Mouse (Mus musculus): ENCODE data around the gene Scn8a. TPM values are rescaled to one million over a fixed set of nuclear protein-coding genes. Genes with fewer than 3 reads are reported as not detected.
A peak's percentile ranks its signal among the peaks of the same experiment; 100 is the strongest.

The Scn8a gene
- polyA plus RNA-seq, 1 experiment from 2014 or later = 12.7 TPM

GRCm38 (mm10) chr15:101041966-101042365 lies 172.3 kb downstream of the Scn8a start:
- Histone ChIP-seq H3K36me3 (ENCODE audit: control insufficient read depth, insufficient read depth, low read length) (no peaks in the 10 kb centered on the region), H3K9me3 (ENCODE audit: control insufficient read depth, low read length) (no peaks in the 10 kb centered on the region), H3K27ac (ENCODE audit: low read depth, low read length) (no peak overlapping the region), H3K4me1 (ENCODE audit: control insufficient read depth, insufficient read depth, low read length) (peaks cover 10% of the 10 kb centered on the region; the same call in 1 of the 2 replicates), H3K27me3 (ENCODE audit: control insufficient read depth, insufficient read depth, low read length) (peaks cover 40% of the 10 kb centered on the region), H3K4me3 (ENCODE audit: low read depth, low read length) (no peak overlapping the region), H3K4me2 (ENCODE audit: low read depth) (no peak overlapping the region), H3K9ac (ENCODE audit: low read length) (no peak overlapping the region)
- no peak for ATAC-seq (ENCODE audit: insufficient read depth, low FRiP score, low TSS enrichment)
- no peak for DNase-seq (ENCODE audit: low spot score)
- WGBS = 72% methylated on average over 6 of the region's 6 CpGs

GRCm38 (mm10) chr15:101042613-101043012 lies 173.0 kb downstream of the Scn8a start:
- H3K27ac ChIP-seq (ENCODE audit: low read depth, low read length) = no peak overlapping the region
- H3K9me3 ChIP-seq (ENCODE audit: control insufficient read depth, low read length) = no peaks in the 10 kb centered on the region
- no peaks in the 10 kb centered on the region for H3K36me3 ChIP-seq (ENCODE audit: control insufficient read depth, insufficient read depth, low read length)
- H3K4me1 ChIP-seq (ENCODE audit: control insufficient read depth, insufficient read depth, low read length) = peaks cover 15% of the 10 kb centered on the region; the same call in 1 of the 2 replicates
- H3K4me2 ChIP-seq (ENCODE audit: low read depth) = no peak overlapping the region
- WGBS = 28% methylated on average over 6 of the region's 6 CpGs
- DNase-seq (ENCODE audit: low spot score) (peak; percentile 73), ATAC-seq (ENCODE audit: insufficient read depth, low FRiP score, low TSS enrichment) (no peak)
- no peak overlapping the region for H3K4me3 ChIP-seq (ENCODE audit: low read depth, low read length)
- no peak overlapping the region for H3K9ac ChIP-seq (ENCODE audit: low read length)
- H3K27me3 ChIP-seq (ENCODE audit: control insufficient read depth, insufficient read depth, low read length) = peaks cover 44% of the 10 kb centered on the region

- no peak for DNase-seq (ENCODE audit: low spot score)
- WGBS = 59% methylated on average over 6 of the region's 6 CpGs
- H3K27me3 ChIP-seq (ENCODE audit: control insufficient read depth, insufficient read depth, low read length) = peaks cover 45% of the 10 kb centered on the region
- H3K9ac ChIP-seq (ENCODE audit: low read length) = no peak overlapping the region
- H3K4me3 ChIP-seq (ENCODE audit: low read depth, low read length) = no peak overlapping the region
- H3K4me2 ChIP-seq (ENCODE audit: low read depth) = no peak overlapping the region
- H3K9me3 ChIP-seq (ENCODE audit: control insufficient read depth, low read length) = no peaks in the 10 kb centered on the region
- H3K27ac ChIP-seq (ENCODE audit: low read depth, low read length) = no peak overlapping the region
- ATAC-seq (ENCODE audit: insufficient read depth, low FRiP score, low TSS enrichment) = no peak
- H3K4me1 ChIP-seq (ENCODE audit: control insufficient read depth, insufficient read depth, low read length) = peaks cover 15% of the 10 kb centered on the region; the same call in 1 of the 2 replicates
- H3K36me3 ChIP-seq (ENCODE audit: control insufficient read depth, insufficient read depth, low read length) = no peaks in the 10 kb centered on the region
Measured at GRCm38 (mm10) chr15:101044531-101044930, 174.9 kb downstream of the Scn8a start.

DNA sequence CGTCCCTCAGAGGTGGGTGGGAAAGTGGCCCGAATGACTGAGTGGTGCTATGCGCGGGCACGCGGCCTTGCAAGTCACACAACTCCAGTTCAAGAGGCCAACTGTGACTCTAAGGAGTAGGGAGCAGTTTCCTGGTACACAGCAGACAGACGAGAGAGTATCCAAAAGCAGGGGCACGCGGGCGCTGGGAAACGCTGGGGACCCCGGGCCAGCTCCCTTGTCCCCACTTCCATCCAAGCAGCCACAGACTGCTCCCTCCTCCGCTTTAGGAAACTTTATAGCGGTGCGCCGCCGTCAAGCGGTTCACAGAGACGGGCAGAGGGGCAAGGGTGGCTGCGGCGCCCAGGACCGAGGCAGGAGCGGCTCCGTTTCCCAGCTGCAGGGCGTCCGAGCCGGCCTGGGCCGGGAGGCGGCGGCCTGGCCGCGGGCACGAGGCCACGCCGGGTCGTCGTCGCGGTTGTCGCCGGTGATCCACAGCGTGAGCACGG lies 176.4 kb downstream of the Scn8a start:
- Histone ChIP-seq H3K27me3 (ENCODE audit: control insufficient read depth, insufficient read depth, low read length) (peaks cover 35% of the 10 kb centered on the region), H3K4me1 (ENCODE audit: control insufficient read depth, insufficient read depth, low read length) (peaks cover 15% of the 10 kb centered on the region; the same call in 1 of the 2 replicates)
- no peak for ATAC-seq (ENCODE audit: insufficient read depth, low FRiP score, low TSS enrichment)

GRCm38 (mm10) chr15:101046527-101047193 lies 177.0 kb downstream of the Scn8a start:
- DNase-seq (ENCODE audit: low spot score) = peak; percentile 54
- H3K27me3 ChIP-seq (ENCODE audit: control insufficient read depth, insufficient read depth, low read length) = peaks cover 35% of the 10 kb centered on the region
- ATAC-seq (ENCODE audit: insufficient read depth, low FRiP score, low TSS enrichment) = peak; percentile 58

More for the DNA sequence above, 176.4 kb downstream of the Scn8a start:
- Histone ChIP-seq H3K4me2 (ENCODE audit: low read depth) (peak overlapping the region; percentile 99), H3K36me3 (ENCODE audit: control insufficient read depth, insufficient read depth, low read length) (no peaks in the 10 kb centered on the region), H3K9ac (ENCODE audit: low read length) (peak overlapping the region; percentile 64), H3K27ac (ENCODE audit: low read depth, low read length) (no peak overlapping the region), H3K9me3 (ENCODE audit: control insufficient read depth, low read length) (no peaks in the 10 kb centered on the region), H3K4me3 (ENCODE audit: low read depth, low read length) (peak overlapping the region; percentile 47)
- peak; percentile 43 for DNase-seq (ENCODE audit: low spot score)
- WGBS = 1% methylated on average over 43 of the region's 43 CpGs

DNA sequence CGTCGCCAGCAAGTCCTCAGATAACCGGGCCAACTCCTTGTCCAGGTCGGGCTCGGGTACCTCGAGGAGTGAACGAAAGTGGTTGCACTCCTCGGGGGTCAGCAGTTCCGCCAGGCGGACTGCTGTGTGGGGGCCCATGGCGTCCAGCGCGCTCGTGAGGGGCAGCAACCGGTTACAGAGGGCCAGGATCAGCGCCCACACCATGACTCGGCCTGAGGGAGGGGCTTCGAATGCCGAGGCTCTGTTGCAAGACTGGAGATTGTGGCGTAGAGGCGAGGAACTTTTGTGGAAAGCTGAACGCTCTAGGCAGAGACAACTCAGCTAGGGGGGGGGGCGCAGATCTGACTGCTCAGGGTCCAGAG lies 177.5 kb downstream of the Scn8a start, which contains the start of gene Gm47841:
Gene Gm47841, minus strand, starts transcription at position 204 of the 362 bp plus-strand sequence.
- H3K4me1 ChIP-seq (ENCODE audit: control insufficient read depth, insufficient read depth, low read length) = peaks cover 21% of the 10 kb centered on the region
- ATAC-seq (ENCODE audit: insufficient read depth, low FRiP score, low TSS enrichment) (no peak), DNase-seq (ENCODE audit: low spot score) (no peak)
- H3K4me2 ChIP-seq (ENCODE audit: low read depth) = peak within 1 kb of the TSS; percentile 99
- H3K9me3 ChIP-seq (ENCODE audit: control insufficient read depth, low read length) = no peaks in the 10 kb centered on the region
- peak within 1 kb of the TSS; percentile 64 for H3K9ac ChIP-seq (ENCODE audit: low read length)
- H3K27ac ChIP-seq (ENCODE audit: low read depth, low read length) = no peak within 1 kb of the TSS
- H3K36me3 ChIP-seq (ENCODE audit: control insufficient read depth, insufficient read depth, low read length) = no peaks in the 10 kb centered on the region
- H3K4me3 ChIP-seq (ENCODE audit: low read depth, low read length) = peak within 1 kb of the TSS; percentile 47
- peaks cover 35% of the 10 kb centered on the region for H3K27me3 ChIP-seq (ENCODE audit: control insufficient read depth, insufficient read depth, low read length)
- WGBS = under 1% methylated on average over 22 of the region's 23 CpGs

More at GRCm38 (mm10) chr15:101046527-101047193, 177.0 kb downstream of the Scn8a start:
- Histone ChIP-seq H3K4me1 (ENCODE audit: control insufficient read depth, insufficient read depth, low read length) (peaks cover 16% of the 10 kb centered on the region), H3K9me3 (ENCODE audit: control insufficient read depth, low read length) (no peaks in the 10 kb centered on the region), H3K9ac (ENCODE audit: low read length) (peak overlapping the region; percentile 64), H3K36me3 (ENCODE audit: control insufficient read depth, insufficient read depth, low read length) (no peaks in the 10 kb centered on the region), H3K4me3 (ENCODE audit: low read depth, low read length) (peak overlapping the region; percentile 47), H3K4me2 (ENCODE audit: low read depth) (peak overlapping the region; percentile 99), H3K27ac (ENCODE audit: low read depth, low read length) (no peak overlapping the region)
- WGBS = under 1% methylated on average over 53 of the region's 77 CpGs

GRCm38 (mm10) chr15:101048338-101048896 lies 178.8 kb downstream of the Scn8a start:
- no peaks in the 10 kb centered on the region for H3K36me3 ChIP-seq (ENCODE audit: control insufficient read depth, insufficient read depth, low read length)
- H3K27ac ChIP-seq (ENCODE audit: low read depth, low read length) = no peak overlapping the region
- H3K27me3 ChIP-seq (ENCODE audit: control insufficient read depth, insufficient read depth, low read length) = peaks cover 38% of the 10 kb centered on the region
- no peaks in the 10 kb centered on the region for H3K9me3 ChIP-seq (ENCODE audit: control insufficient read depth, low read length)
- 49% methylated on average over 5 of the region's 5 CpGs for WGBS
- H3K9ac ChIP-seq (ENCODE audit: low read length) = no peak overlapping the region
- H3K4me1 ChIP-seq (ENCODE audit: control insufficient read depth, insufficient read depth, low read length) = peaks cover 25% of the 10 kb centered on the region
- DNase-seq (ENCODE audit: low spot score) = no peak
- no peak for ATAC-seq (ENCODE audit: insufficient read depth, low FRiP score, low TSS enrichment)
- H3K4me3 ChIP-seq (ENCODE audit: low read depth, low read length) = no peak overlapping the region
- no peak overlapping the region for H3K4me2 ChIP-seq (ENCODE audit: low read depth)

DNA sequence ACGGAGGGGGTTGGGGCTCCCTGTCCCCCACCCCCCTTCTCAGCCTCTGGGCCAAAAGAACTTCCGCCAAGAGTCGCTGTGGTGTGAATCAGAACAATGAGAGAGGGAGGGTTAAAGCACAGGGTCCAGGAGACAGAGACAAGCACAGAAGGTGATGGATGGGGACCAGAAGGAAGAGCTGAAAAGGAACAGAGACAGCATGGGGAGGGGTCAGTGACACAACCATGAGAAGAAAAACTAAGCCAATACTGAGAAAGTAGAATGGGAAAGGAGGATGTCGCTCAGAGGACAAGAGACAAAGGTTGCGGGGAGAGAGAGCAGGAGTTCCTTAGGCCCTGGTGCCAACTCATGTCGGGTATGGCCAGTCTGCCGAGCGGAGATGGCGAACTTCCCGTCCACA lies 182.2 kb downstream of the Scn8a start:
- Histone ChIP-seq H3K27me3 (ENCODE audit: control insufficient read depth, insufficient read depth, low read length) (peaks cover 20% of the 10 kb centered on the region), H3K36me3 (ENCODE audit: control insufficient read depth, insufficient read depth, low read length) (no peaks in the 10 kb centered on the region), H3K27ac (ENCODE audit: low read depth, low read length) (no peak overlapping the region), H3K9me3 (ENCODE audit: control insufficient read depth, low read length) (no peaks in the 10 kb centered on the region), H3K4me3 (ENCODE audit: low read depth, low read length) (no peak overlapping the region), H3K4me2 (ENCODE audit: low read depth) (no peak overlapping the region), H3K9ac (ENCODE audit: low read length) (no peak overlapping the region), H3K4me1 (ENCODE audit: control insufficient read depth, insufficient read depth, low read length) (peaks cover 22% of the 10 kb centered on the region)
- WGBS = 21% methylated on average over 10 of the region's 10 CpGs
- peak; percentile 24; the same call in 1 of the 2 replicates for ATAC-seq (ENCODE audit: insufficient read depth, low FRiP score, low TSS enrichment)
- DNase-seq (ENCODE audit: low spot score) = peak; percentile 49

All from neural tube, embryonic 11.5 days (tissue).